Mouse (Mus musculus): ENCODE data around the gene Layn.

- no peak for TF ChIP-seq TAL1 (IDR thresholded peaks at IDR 0.05; ENCODE audit: low read length)
- TF ChIP-seq GATA1 (IDR thresholded peaks at IDR 0.05; ENCODE audit: low read length), result no peak
Measured at GRCm38 (mm10) chr9:51019670-51020069, 57.2 kb downstream of the Layn start.

Data from erythroblast, embryonic 14.5 days (primary cell).